Mouse (Mus musculus): Measurements from ENCODE around the gene Ace. TPM values are rescaled to one million over a fixed set of nuclear protein-coding genes. Genes with fewer than 3 reads are reported as not detected.
"Not testable (repeated sequence)": the region's sequence is repeated elsewhere in the genome, so short reads cannot be mapped to it uniquely, and the experiment has no call there.

Ace gene
- total RNA-seq, 2 experiments from 2014 or later: 19.5 to 19.7 TPM

GRCm38 (mm10) chr11:105987446-105987845 is 19.7 kb downstream of the Ace start:
- no peak for DNase-seq (ENCODE audit: low spot score)

GRCm38 (mm10) chr11:105989446-105989845 is 21.7 kb downstream of the Ace start:
- DNase-seq (ENCODE audit: low spot score): no peak

- no peak for DNase-seq (ENCODE audit: low spot score)
Measured at GRCm38 (mm10) chr11:105990231-105990630, 22.5 kb downstream of the Ace start.

GRCm38 (mm10) chr11:105994375-105994774 is 26.6 kb downstream of the Ace start, which contains the start of gene Ace3:
TSS of gene Ace3 (plus strand) at chr11:105994675.
- DNase-seq (ENCODE audit: low spot score): no peak

- no peak for DNase-seq (ENCODE audit: low spot score)
Measured at GRCm38 (mm10) chr11:106000062-106000461, 32.3 kb downstream of the Ace start.

- no peak for DNase-seq (ENCODE audit: low spot score)
Measured at GRCm38 (mm10) chr11:106001718-106002117, 34.0 kb downstream of the Ace start.

- DNase-seq (ENCODE audit: low spot score): no peak
Measured at GRCm38 (mm10) chr11:106004576-106004975, 36.8 kb downstream of the Ace start.

DNA sequence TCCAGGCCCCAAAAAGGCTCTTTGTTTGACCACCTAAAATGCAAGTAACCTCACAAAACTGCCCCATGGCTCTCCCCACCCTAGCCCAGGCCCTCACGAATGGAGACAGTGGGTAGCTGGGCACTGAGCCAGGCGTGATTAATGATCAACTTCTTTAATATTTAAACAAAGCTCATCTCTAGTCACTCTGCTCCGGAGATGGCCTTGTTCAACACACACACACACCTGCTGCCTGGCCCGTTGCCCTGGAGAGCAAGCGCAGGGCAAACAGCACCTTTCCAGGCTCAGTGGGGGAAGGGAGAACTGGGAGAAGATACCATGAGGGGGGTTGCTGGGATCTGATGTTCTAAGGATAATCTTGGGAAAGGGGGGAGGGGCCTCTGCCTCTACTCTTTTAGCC is 38.2 kb downstream of the Ace start:
- DNase-seq (ENCODE audit: low spot score): no peak

DNA sequence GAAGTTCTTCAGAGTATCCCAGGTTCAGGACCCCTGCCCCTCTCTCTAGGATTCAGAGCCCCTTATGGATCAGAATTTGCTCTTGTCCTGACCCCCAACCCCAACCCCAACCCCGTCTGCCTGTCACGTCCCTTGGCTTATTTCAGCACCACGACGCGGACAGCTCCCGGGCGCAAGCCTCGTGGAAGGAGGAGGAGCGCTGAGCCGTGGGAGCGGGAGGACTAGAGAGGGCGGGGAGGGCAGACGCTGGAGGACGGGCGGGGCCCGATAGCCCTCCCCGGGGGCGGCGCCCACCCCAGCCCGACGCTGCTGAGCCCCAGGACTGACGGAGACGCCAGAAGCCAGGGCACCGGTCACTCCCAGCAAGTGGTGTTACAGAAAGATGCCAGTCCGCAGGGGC is 40.1 kb downstream of the Ace start, which contains the start of gene Kcnh6:
TSS of gene Kcnh6 (plus strand) at position 304 of the 400 bp plus-strand sequence.
- peak; percentile 43 for DNase-seq (ENCODE audit: low spot score)

DNA sequence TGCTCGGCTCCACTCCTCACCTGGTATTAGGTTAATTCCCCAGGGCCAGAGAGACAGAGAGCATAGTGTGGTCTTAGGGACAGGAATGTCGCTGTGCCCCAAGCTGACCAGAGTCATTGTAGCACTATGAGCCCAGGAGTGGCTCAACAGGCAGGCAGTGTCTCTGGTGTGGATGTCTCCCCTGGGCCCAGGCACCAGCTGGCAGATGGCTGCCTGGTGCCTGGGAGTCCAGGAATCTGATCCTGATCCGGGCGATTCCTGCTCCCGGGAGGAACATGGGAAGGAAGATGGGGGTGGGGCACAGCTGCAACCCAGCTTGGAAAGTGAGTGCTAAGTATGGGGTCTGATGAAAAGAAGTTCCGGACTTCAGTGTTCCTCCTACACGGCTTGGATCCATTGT is 45.0 kb downstream of the Ace start:
- DNase-seq (ENCODE audit: low spot score): no peak

DNA sequence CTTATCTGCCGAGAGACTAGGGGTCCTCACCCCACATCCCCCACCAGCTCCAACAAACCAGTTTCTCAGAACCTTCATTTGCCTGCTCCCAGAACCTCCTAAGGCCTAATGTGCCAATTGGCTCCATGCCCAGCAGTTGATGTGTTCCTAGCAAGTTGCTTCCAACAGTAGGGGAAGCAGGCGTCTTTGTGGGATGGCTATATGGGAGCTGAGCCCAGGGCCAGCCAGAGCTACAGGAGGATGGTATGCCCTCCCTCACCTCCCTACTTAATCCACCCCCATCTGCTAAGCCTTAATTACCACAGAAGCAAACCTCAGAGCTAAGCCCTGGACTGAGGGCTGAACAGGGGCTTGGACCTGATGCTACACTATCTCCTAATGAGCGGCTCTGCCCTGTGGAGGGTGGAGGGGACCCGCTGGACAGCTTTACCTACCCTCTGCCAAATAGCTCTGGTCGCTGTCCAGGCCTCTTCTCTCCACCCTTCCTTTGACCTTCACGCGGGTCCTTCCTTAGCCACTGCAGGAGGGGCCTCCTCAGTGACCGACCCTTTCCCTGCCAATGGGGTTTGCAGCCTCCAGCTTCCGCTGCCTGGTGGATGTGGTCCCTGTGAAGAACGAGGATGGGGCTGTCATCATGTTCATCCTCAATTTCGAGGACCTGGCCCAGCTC is 45.9 kb downstream of the Ace start:
- no peak for DNase-seq (ENCODE audit: low spot score)

DNA sequence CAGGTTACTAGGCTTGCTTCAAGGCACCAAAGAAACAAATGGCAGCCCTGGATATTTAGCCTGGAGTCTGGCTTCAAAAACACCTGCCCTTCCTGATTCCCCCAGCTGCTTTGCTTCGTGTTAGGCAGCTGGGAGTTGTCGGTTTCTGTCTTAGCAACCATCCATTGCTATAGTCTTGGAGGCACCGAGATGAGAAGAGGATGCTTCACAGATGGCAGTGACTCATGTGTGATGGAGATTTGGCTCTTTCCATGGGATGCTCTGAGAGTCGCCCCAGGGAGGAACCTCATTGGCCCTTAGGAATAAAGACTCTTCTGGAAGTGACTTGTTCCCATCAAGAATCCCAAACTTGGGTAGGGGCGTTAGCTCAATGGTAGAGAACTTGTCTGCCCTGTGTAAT is 48.7 kb downstream of the Ace start:
- no peak for DNase-seq (ENCODE audit: low spot score)

DNA sequence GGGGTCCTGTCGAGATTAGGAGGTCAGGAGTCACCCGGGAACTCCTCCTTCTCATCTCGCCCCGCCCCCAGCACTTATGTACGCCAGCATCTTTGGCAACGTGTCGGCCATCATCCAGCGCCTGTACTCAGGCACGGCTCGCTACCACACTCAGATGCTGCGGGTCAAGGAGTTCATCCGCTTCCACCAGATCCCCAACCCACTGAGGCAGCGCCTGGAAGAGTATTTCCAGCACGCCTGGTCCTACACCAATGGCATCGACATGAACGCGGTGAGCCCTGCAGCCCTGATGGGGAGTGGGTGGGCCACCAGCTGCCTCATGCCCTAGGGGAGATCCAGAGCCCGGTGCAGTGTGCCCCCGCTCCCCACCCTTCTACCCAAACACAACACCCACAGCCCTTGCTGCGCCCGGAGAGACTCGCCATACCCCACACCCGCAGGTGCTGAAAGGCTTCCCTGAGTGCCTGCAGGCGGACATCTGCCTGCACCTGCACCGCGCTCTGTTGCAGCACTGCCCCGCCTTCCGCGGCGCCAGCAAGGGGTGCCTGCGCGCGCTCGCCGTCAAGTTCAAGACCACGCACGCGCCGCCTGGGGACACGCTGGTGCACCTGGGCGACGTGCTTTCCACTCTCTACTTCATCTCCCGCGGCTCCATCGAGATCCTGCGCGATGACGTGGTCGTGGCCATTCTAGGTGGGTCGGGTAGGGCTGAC is 52.5 kb downstream of the Ace start:
- DNase-seq (ENCODE audit: low spot score): no peak

- DNase-seq (ENCODE audit: low spot score): no peak
Measured at GRCm38 (mm10) chr11:106025774-106026173, 58.0 kb downstream of the Ace start.

GRCm38 (mm10) chr11:106026465-106027151 is 58.9 kb downstream of the Ace start:
- DNase-seq (ENCODE audit: low spot score): peak; percentile 54

DNA sequence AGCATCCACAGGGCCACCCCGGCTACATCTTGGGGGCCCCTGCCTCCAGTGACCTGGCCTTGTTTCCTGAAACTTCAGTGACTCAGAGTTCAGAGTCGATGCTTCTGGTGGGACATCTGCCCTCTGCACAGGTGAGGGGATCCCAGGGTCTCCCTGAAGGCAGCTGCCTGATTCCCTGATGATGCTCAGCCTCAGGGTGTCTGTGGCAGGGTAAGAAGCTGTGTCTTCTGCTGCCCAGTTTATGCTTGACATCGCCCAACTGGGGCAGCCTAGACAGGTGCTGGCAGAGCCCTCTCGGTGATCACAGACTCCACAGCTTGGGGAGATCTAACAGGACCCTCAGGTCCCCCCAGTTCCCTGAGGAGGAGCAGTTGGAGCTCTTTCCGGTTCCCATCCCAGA is 59.9 kb downstream of the Ace start:
- no peak for DNase-seq (ENCODE audit: low spot score)

DNA sequence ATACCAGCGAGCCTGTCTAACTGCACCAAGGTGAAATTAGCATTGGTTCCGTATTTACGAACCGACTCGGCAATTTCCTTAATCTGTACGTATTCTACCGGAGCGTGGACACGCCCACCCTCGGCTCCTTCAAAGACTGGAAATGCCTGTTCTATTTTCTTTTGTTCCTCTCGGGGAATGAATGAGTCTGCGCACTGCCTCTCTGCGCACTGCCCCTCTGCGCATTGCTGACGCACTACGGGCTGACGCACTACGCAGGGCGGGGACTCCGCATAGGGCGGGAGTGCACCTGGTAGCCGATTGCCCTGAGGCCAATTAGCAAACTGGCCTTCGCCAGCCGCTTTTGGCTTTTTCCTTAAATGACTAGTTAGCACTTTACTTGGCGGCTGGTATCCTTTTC is 64.3 kb downstream of the Ace start:
- not testable (repeated sequence) for DNase-seq (ENCODE audit: low spot score)

GRCm38 (mm10) chr11:106033491-106033919 is 65.8 kb downstream of the Ace start:
- no peak for DNase-seq (ENCODE audit: low spot score)

DNA sequence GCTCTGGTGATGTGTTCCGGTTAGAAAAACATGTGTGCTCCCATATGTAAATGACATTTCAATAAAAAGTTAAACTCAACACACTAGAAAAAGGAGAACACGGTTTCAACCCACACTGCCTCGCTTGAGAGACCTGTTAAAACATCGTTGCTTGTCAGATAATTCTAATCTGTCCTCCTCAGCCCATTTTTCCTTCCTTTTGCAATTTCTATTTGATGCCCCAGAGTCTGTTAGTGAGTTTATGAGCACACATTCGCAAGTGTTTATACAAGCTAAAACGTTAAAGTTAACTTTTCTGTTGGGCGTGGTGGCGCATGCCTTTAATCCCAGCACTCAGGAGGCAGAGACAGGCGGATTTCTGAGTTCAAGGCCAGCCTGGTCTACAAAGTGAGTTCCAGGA is 67.2 kb downstream of the Ace start:
- no peak for DNase-seq (ENCODE audit: low spot score)

GRCm38 (mm10) chr11:106036548-106037417 is 69.0 kb downstream of the Ace start, which contains the start of gene Dcaf7:
TSS of gene Dcaf7 (plus strand) at chr11:106036872.
- peak; percentile 98 for DNase-seq (ENCODE audit: low spot score)

DNA sequence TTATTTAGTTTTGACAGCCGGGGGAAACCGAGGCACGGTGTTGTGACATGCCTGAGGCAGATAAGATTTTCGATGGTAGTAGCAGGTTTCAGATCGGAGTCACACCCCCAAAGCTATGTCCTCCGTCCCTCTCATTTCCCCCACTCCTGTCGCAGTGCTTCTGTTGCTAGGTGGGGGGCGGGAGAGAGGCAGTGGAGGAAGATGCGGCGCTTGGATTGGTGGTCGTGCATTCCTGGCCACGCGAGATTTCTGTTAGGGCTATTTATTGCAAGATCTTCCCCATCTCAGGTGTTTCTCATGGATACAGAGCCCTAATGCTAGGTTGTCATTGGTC is 69.6 kb downstream of the Ace start:
- no peak for DNase-seq (ENCODE audit: low spot score)
